Mouse (Mus musculus) midbrain, embryonic 10.5 days (tissue): Measurements from ENCODE around the gene Phgdh. TPM values are rescaled to one million over a fixed set of nuclear protein-coding genes. Genes with fewer than 3 reads are reported as not detected.
"Not testable (repeated sequence)": the region's sequence is repeated elsewhere in the genome, so short reads cannot be mapped to it uniquely, and the experiment has no call there.

ENCODE experiments used
- DNase-seq: peaks from one replicate; pipeline ENCODE4 v3.0.0-alpha.2; 2017; ENCODE audit warnings: low spot score
- H3K27ac ChIP-seq: fragments of 300-500 bp; sonication (generic); replicated peaks from 2 replicates; pipeline ENCODE4 v1.5.1; 2016; ENCODE audit warnings: mild to moderate bottlenecking
- H3K27me3 ChIP-seq: fragments of 300-500 bp; sonication (generic); 2 replicates; pipeline ENCODE4 v1.6.1; 2016; ENCODE audit warnings: low read depth, mild to moderate bottlenecking; ENCODE audit not compliant: poor library complexity, severe bottlenecking
- H3K36me3 ChIP-seq: fragments of 300-500 bp; sonication (generic); 2 replicates; pipeline ENCODE4 v1.6.1; 2016; ENCODE audit warnings: mild to moderate bottlenecking, moderate library complexity
- H3K4me1 ChIP-seq: fragments of 300-500 bp; sonication (generic); 2 replicates; pipeline ENCODE4 v1.6.1; 2016
- H3K4me3 ChIP-seq: fragments of 300-500 bp; sonication (generic); 2 replicates; pipeline ENCODE4 v1.5.1; 2016; ENCODE audit warnings: mild to moderate bottlenecking, moderate library complexity
- H3K9me3 ChIP-seq: fragments of 300-500 bp; sonication (generic); replicated peaks from 2 replicates; pipeline ENCODE4 v1.6.1; 2016; ENCODE audit warnings: mild to moderate bottlenecking
- WGBS: fragments of 180-500 bp; shearing (Covaris S2); methylation state at CpG from one replicate; pipeline ENCODE4 v1.1.7; 2016; 5-methylcytosine and 5-hydroxymethylcytosine counted together
- polyA plus RNA-seq: library from polyadenylated mRNA; unstranded; fragments of >200 nt; fragmentation: Nextera tagmentation; extraction: Ambion mirVana; gene quantifications from 2 replicates; pipeline ENCODE4 v1.2.1, GENCODE M21; 2016

Gene Phgdh
- 386 and 388 TPM in 2 replicates for polyA plus RNA-seq

- peak within 1 kb of the TSS; percentile 91 for H3K27ac ChIP-seq
These were observed at the start of gene Phgdh for GRCm38 (mm10) chr3:98339706-98340109. Gene Phgdh (minus strand): TSS chr3:98339990.

GRCm38 (mm10) chr3:98389305-98389704 is 49.5 kb upstream of the Phgdh start:
- no peak for DNase-seq
- 67% methylated on average over 3 of the region's 3 CpGs for WGBS
- no peaks in the 10 kb centered on the region for H3K9me3 ChIP-seq
- H3K27me3 ChIP-seq, result no peaks in the 10 kb centered on the region
- no peaks in the 10 kb centered on the region for H3K36me3 ChIP-seq
- H3K4me1 ChIP-seq, result peaks cover 2% of the 10 kb centered on the region; the same call in 1 of the 2 replicates
- H3K4me3 ChIP-seq, result no peak overlapping the region
- H3K27ac ChIP-seq, result no peak overlapping the region

More at GRCm38 (mm10) chr3:98339706-98340109, at the start of gene Phgdh:
- Histone ChIP-seq H3K4me3 (peak within 1 kb of the TSS; percentile 74), H3K4me1 (peaks cover 47% of the 10 kb centered on the region)
- not testable (repeated sequence) for H3K27me3 ChIP-seq, H3K36me3 ChIP-seq, H3K9me3 ChIP-seq
- peak; percentile 83 for DNase-seq
- WGBS, result 0% methylated on average over 10 of the region's 10 CpGs

- WGBS, result 87% methylated on average over 7 of the region's 7 CpGs
- no peaks in the 10 kb centered on the region for H3K9me3 ChIP-seq
- no peak overlapping the region for H3K4me3 ChIP-seq
- H3K27me3 ChIP-seq, result no peaks in the 10 kb centered on the region
- H3K36me3 ChIP-seq, result no peaks in the 10 kb centered on the region
- no peak overlapping the region for H3K27ac ChIP-seq
- no peak for DNase-seq
- peaks cover 17% of the 10 kb centered on the region for H3K4me1 ChIP-seq
These were observed 48.0 kb upstream of the Phgdh start for GRCm38 (mm10) chr3:98387756-98388155.

GRCm38 (mm10) chr3:98387086-98387485 is 47.3 kb upstream of the Phgdh start:
- Histone ChIP-seq H3K9me3 (no peaks in the 10 kb centered on the region), H3K27me3 (no peaks in the 10 kb centered on the region), H3K36me3 (no peaks in the 10 kb centered on the region), H3K4me3 (no peak overlapping the region), H3K4me1 (peaks cover 19% of the 10 kb centered on the region), H3K27ac (no peak overlapping the region)
- WGBS, result 87% methylated on average over 4 of the region's 4 CpGs
- DNase-seq, result no peak

- Histone ChIP-seq H3K9me3 (no peaks in the 10 kb centered on the region), H3K4me1 (peaks cover 33% of the 10 kb centered on the region), H3K27me3 (no peaks in the 10 kb centered on the region), H3K36me3 (no peaks in the 10 kb centered on the region), H3K27ac (peak overlapping the region; percentile 94), H3K4me3 (peak overlapping the region; percentile 88)
- WGBS, result 12% methylated on average over 21 of the region's 21 CpGs
- no peak for DNase-seq
These were observed 43.4 kb upstream of the Phgdh start for GRCm38 (mm10) chr3:98383024-98383790.

DNA sequence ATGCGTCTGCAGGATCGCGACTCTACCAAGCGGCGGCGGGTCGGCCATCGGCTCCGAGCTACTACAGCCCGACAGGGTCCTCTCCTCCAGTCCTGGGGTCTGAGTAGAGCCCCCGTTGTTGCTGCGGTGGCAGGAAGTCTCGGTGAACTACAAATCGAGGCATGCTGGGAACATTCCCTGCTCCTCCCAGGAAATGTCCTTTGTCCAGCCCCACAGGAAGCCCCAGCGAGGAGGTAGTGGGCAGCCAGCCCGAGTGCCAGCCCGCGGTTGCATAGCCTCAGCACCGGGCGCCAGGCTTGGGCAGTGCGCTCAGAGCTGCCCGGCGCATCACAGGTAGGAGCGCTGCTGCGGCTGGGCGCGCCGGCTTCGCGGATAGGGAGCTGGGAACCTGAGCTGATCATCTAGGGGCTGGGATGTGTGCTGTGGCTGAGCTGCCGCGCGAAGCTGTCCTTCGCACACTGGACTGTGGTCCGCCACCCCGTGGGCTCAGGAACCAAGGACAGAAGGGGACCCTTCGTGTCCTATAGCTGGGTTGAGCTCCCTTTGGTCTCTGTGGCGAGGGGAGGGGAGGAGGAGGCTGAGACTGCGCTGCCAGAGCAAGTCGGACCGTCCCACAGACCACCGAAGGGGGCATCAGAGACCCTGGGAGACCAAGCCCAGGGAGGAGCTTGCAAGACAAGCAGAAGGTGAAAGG is 42.6 kb upstream of the Phgdh start, which contains the start of gene Zfp697:
TSS of gene Zfp697 (plus strand) at position 216 of the 694 bp plus-strand sequence.
- Histone ChIP-seq H3K4me1 (peaks cover 33% of the 10 kb centered on the region), H3K27me3 (no peaks in the 10 kb centered on the region), H3K36me3 (no peaks in the 10 kb centered on the region), H3K27ac (peak within 1 kb of the TSS; percentile 94), H3K4me3 (peak within 1 kb of the TSS; percentile 88), H3K9me3 (no peaks in the 10 kb centered on the region)
- under 1% methylated on average over 42 of the region's 42 CpGs for WGBS
- peak; percentile 83 for DNase-seq

GRCm38 (mm10) chr3:98381677-98382245 is 42.0 kb upstream of the Phgdh start:
- peak; percentile 26 for DNase-seq
- Histone ChIP-seq H3K4me1 (peaks cover 33% of the 10 kb centered on the region), H3K9me3 (no peaks in the 10 kb centered on the region), H3K27ac (peak overlapping the region; percentile 94), H3K4me3 (peak overlapping the region; percentile 88), H3K36me3 (no peaks in the 10 kb centered on the region), H3K27me3 (no peaks in the 10 kb centered on the region)
- WGBS, result 7% methylated on average over 17 of the region's 17 CpGs

- no peaks in the 10 kb centered on the region for H3K27me3 ChIP-seq
- DNase-seq, result no peak
- H3K9me3 ChIP-seq, result no peaks in the 10 kb centered on the region
- no peak overlapping the region for H3K27ac ChIP-seq
- WGBS, result 35% methylated on average over 7 of the region's 7 CpGs
- H3K36me3 ChIP-seq, result no peaks in the 10 kb centered on the region
- no peak overlapping the region for H3K4me3 ChIP-seq
- peaks cover 31% of the 10 kb centered on the region for H3K4me1 ChIP-seq
These were observed 39.4 kb upstream of the Phgdh start for GRCm38 (mm10) chr3:98379236-98379635.

DNA sequence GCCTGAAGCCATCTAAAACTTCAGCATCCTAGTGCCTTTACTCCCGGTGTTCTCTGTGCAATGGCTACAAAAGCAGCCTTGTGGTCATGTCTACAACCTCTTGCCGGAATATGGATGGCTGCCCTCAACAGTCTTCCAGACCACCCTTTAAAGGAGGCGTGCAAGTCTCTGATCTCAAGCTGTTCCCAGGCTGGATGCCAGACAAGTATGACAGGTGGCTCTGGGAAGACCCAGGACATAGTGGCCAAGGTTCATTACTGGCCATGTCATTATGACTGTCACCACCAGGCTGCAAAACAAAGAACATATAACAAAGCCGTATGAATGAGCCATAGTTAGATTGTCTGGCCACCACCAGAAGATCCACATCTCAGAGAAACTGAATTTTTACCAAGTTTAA is 38.5 kb upstream of the Phgdh start:
- Histone ChIP-seq H3K36me3 (no peaks in the 10 kb centered on the region), H3K27me3 (no peaks in the 10 kb centered on the region), H3K9me3 (no peaks in the 10 kb centered on the region), H3K4me1 (peaks cover 21% of the 10 kb centered on the region), H3K4me3 (no peak overlapping the region), H3K27ac (no peak overlapping the region)
- 86% methylated on average over 4 of the region's 4 CpGs for WGBS
- DNase-seq, result no peak

GRCm38 (mm10) chr3:98374980-98375379 is 35.2 kb upstream of the Phgdh start:
- Histone ChIP-seq H3K27ac (no peak overlapping the region), H3K4me3 (no peak overlapping the region), H3K27me3 (no peaks in the 10 kb centered on the region), H3K36me3 (no peaks in the 10 kb centered on the region), H3K9me3 (no peaks in the 10 kb centered on the region; the same call in 1 of the 2 replicates), H3K4me1 (peaks cover 9% of the 10 kb centered on the region; the same call in 1 of the 2 replicates)
- no peak for DNase-seq
- 88% methylated on average over 5 of the region's 5 CpGs for WGBS

- no peak overlapping the region for H3K4me3 ChIP-seq
- H3K4me1 ChIP-seq, result peaks cover 5% of the 10 kb centered on the region; the same call in 1 of the 2 replicates
- DNase-seq, result no peak
- H3K9me3 ChIP-seq, result no peaks in the 10 kb centered on the region; the same call in 1 of the 2 replicates
- H3K27me3 ChIP-seq, result no peaks in the 10 kb centered on the region
- H3K27ac ChIP-seq, result no peak overlapping the region
- no peaks in the 10 kb centered on the region for H3K36me3 ChIP-seq
- WGBS, result 81% methylated on average over 3 of the region's 3 CpGs
These were observed 34.4 kb upstream of the Phgdh start for GRCm38 (mm10) chr3:98374062-98374719.

- H3K27ac ChIP-seq, result no peak overlapping the region
- DNase-seq, result no peak
- H3K27me3 ChIP-seq, result no peaks in the 10 kb centered on the region
- H3K9me3 ChIP-seq, result no peaks in the 10 kb centered on the region; the same call in 1 of the 2 replicates
- H3K4me1 ChIP-seq, result no peaks in the 10 kb centered on the region
- WGBS, result 89% methylated on average over 2 of the region's 2 CpGs
- H3K4me3 ChIP-seq, result no peak overlapping the region
- H3K36me3 ChIP-seq, result no peaks in the 10 kb centered on the region
These were observed 29.0 kb upstream of the Phgdh start for GRCm38 (mm10) chr3:98368776-98369175.
